Mouse (Mus musculus): ENCODE measurements around the gene B4galt2. TPM values are rescaled to one million over a fixed set of nuclear protein-coding genes. Genes with fewer than 3 reads are reported as not detected.

B4galt2 gene
- total RNA-seq, 2 experiments from 2014 or later, result 60.4 to 65.2 TPM

DNA sequence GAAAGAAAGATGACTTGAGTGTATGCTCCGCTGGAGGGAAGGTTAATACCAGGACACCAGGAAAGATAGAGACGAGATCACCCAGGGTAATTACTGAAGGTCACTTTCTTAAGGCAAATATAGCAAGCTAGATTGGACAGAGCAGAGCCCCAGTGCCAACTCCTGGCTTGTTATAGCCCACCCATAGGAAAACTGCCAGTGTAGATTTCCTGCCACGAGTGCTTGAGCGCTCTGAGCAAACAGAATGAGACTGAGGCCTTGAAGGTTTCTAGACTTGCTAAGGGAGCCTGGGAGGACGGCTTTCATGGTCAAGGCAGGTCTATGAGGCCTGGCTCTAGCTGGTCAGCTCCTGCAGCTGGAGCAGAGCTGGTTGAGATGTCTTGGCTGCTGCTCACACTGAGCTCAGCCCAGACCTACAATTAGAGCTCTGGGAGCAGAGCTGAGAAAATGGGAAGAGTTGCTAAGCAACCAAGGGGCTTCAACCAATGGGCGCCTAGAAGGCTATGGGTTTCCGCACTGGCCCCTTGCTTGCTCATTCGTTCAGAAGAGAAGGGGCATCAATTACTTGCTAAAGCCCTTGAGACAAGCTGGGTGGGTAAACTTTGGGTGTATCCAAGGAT lies 25.7 kb upstream of the B4galt2 start:
- no peak for DNase-seq (ENCODE audit: low spot score in 2 of 2)

DNA sequence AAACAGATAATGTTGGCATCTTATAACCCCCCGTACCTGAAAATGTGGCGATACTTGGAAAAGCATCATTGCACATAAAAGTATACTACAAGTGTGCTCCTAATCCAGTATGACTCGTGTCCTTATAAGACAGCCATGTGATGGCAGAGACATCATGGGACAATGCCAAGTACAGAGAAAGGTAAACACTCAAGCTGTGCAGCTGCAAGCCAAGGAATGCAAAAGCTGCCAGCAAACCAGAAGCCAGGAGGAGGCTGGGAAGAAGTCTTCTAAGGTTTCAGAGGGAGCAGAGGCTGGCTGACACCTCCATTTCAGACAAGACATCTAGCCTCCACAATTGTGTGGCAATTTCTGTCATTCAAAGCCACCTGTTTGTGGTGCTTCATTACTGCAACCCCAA lies 22.9 kb upstream of the B4galt2 start:
- no peak for DNase-seq (ENCODE audit: low spot score in 2 of 2)

GRCm38 (mm10) chr4:117904761-117905160 lies 21.5 kb upstream of the B4galt2 start:
- DNase-seq (ENCODE audit: low spot score in 2 of 2), result no peak

GRCm38 (mm10) chr4:117904094-117904493 lies 20.8 kb upstream of the B4galt2 start:
- peak; percentile 62 to 78 for DNase-seq (ENCODE audit: low spot score in 2 of 2)

DNA sequence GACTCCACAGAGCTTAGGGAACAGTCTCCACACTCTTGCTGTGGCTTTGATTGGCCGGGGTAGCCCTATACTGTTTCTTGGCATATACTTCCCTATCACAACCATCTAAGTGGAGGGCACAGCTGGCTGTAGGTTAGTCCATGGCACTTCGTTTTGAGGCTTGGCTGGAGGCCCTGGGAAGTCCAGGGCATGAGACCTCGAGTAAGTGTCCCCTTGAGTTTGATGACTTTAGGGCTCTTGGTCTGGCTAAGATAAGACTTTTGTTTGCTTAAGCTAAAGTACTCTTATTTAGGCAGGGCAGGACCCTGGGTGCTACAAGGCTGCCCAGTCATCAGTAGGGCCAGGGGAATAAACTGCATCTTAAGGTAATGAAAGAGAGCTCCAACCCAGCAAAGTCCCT lies 14.8 kb upstream of the B4galt2 start:
- DNase-seq (ENCODE audit: low spot score in 2 of 2), result no peak

GRCm38 (mm10) chr4:117896031-117896430 lies 12.7 kb upstream of the B4galt2 start:
- no peak for DNase-seq (ENCODE audit: low spot score in 2 of 2)

DNA sequence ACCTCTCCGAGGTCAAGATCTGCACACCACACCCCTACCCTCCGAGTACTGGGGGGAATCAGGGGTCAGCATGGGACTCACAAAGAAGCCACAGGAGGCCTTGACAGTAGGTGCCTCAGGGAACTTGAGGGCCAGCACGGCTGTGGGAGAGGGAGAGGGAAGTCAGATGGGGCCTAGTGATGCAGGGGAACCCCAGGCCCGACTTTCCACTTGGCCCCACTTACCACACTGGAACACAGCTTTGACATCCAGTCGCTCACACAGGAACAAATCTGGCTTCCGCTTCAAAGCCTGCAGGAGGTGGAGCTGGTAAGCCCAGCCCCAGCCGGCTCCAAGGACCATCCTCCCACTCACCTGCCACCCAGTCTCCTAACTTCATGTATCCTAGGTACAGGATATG lies 12.1 kb upstream of the B4galt2 start:
- no peak for DNase-seq (ENCODE audit: low spot score in 2 of 2)

GRCm38 (mm10) chr4:117894601-117895000 lies 11.3 kb upstream of the B4galt2 start:
- DNase-seq (ENCODE audit: low spot score in 2 of 2), result no peak

GRCm38 (mm10) chr4:117893376-117893775 lies 10.1 kb upstream of the B4galt2 start:
- no peak for DNase-seq (ENCODE audit: low spot score in 2 of 2)

GRCm38 (mm10) chr4:117891738-117892161 lies 8.5 kb upstream of the B4galt2 start, which contains the start of gene Dph2:
Gene Dph2 (minus strand): TSS chr4:117892032.
- peak; percentile 77 to 91 for DNase-seq (ENCODE audit: low spot score in 2 of 2)

GRCm38 (mm10) chr4:117890750-117891149 lies 7.5 kb upstream of the B4galt2 start:
- DNase-seq (ENCODE audit: low spot score in 2 of 2), result no peak

GRCm38 (mm10) chr4:117890031-117890430 lies 6.7 kb upstream of the B4galt2 start:
- DNase-seq (ENCODE audit: low spot score in 2 of 2), result no peak

- DNase-seq (ENCODE audit: low spot score in 2 of 2), result no peak
Observed at GRCm38 (mm10) chr4:117889471-117889870, 6.2 kb upstream of the B4galt2 start.

- no peak for DNase-seq (ENCODE audit: low spot score in 2 of 2)
Observed at GRCm38 (mm10) chr4:117887920-117888319, 4.6 kb upstream of the B4galt2 start.

- peak; percentile 93 to 96 for DNase-seq (ENCODE audit: low spot score in 2 of 2)
Observed at GRCm38 (mm10) chr4:117887133-117887532, 3.8 kb upstream of the B4galt2 start, which contains the start of gene Atp6v0b. Gene Atp6v0b (minus strand): TSS chr4:117887333.

DNA sequence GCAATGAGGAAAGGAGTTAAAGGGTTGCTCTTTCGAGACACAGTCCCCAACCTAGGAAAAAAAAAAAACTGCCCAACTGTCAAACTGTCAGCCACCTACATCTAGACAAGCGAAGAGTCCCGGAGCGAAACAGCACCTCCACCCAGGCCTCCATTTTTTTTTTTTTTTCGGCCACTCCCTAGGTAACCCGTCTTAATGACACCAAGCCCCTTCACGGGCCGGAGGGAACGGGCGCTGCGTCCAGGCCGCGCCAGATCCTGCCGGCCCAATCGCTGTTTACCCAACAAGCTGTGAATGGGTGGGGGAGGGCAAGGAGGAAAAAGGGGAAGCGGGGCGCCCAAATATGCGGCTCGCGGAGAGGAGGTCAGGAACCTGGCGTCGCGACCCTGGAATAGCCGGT lies 3.4 kb upstream of the B4galt2 start:
- no peak for DNase-seq (ENCODE audit: low spot score in 2 of 2)

DNA sequence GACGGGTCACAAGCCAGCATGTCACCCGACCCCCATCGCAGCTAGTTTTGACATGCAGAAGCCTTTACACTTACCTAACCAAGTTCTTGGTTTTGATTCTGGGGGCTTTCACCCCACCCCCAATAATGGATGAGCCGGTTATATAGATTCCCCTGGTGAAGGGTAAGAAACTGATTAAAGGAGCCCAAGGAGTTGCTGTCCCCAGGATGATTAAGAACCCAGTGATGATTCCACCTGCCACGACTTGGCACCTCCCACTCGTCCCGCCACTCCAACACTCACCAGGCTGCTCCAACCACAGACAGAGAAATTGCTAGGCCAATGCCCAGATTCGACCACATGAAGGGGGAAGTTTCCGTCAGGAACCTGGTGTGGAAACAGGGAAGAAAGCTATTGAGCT lies 2.7 kb upstream of the B4galt2 start:
- no peak for DNase-seq (ENCODE audit: low spot score in 2 of 2)

- DNase-seq (ENCODE audit: low spot score in 2 of 2), result no peak
Observed at GRCm38 (mm10) chr4:117885093-117885492, 1.8 kb upstream of the B4galt2 start.

DNA sequence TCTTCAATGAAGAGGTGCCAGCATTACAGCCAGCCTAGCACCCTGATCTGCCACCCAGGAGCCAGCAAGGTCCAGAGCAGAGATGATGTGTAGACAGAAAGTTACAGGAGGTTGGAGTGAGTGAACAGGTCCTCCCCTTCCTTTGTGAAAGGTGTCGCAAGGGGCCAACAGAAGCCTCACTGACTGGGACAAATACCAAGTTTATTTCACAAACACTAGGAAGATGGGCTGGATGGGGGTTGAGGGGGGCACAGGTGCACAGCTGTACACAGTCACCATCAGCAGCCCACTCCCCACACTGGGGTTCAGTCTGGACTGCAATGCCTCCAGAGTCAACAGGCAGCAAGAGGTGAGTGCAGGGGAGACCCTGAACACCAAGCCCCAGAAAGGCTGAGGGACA lies 859 bp upstream of the B4galt2 start:
- no peak for DNase-seq (ENCODE audit: low spot score in 2 of 2)

DNA sequence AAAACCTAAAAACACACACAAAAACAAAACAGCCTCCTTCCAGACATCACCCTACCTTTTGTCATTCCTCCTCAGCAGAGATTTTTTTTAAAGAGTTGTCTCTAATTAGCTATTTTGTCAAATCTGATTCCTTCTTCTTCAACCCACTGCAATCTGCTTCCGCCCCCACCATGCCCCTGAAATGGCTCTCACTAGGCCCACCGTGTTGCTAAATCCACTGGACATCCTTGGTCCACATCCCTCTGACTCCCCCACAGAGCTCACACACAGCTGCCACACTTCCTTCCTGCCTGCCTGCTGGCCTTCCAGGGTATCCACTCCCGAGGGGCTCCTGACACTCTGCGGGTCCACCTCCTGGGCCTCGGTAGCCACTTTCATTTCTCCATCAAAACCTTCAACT lies 4.6 kb downstream of the B4galt2 start:
- DNase-seq (ENCODE audit: low spot score in 2 of 2), result no peak

DNA sequence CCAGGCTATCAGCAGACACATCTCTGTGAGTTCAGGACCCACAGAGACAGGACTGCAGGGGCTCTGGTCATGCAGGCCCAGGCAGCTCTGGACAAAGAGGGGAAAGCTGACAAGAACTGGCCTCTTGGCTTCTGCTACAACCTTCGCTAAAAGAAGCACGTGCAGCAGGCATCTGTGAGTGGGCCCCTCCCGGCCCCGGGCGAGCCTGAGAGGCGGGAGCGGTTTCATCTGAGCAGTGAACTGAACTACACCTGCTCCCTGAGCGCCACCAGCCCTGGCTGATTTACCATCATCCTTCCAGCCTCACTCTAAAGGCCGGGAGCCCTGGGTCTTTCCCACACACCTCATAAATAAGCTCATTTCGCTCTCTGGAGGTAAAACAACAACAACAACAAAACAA lies 5.0 kb downstream of the B4galt2 start:
- no peak for DNase-seq (ENCODE audit: low spot score in 2 of 2)

DNA sequence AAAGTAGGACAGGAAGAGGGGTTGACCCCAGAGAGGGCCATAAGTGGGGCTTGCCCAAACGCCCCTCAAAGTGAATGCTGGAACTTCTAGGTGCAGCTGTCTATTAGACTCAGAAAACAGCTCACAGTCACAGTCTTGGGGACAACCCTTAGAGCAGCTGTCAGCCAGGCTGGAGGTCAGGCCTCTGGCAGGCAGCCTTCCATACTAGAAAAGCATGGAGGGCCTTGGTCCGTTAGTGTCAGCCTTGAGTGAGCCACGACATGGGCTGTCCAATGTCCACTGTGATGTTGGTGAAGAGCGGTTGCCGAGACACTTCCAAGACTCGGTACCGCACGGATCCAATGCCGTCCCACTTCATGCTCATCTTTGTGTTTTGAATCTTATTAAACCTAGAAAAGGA lies 9.7 kb downstream of the B4galt2 start:
- no peak for DNase-seq (ENCODE audit: low spot score in 2 of 2)

- DNase-seq (ENCODE audit: low spot score in 2 of 2), result no peak
Observed at GRCm38 (mm10) chr4:117872471-117872886, 10.8 kb downstream of the B4galt2 start, which contains the start of gene Ccdc24. Gene Ccdc24 (minus strand): TSS chr4:117872557.

All from layer of hippocampus, adult 18-20 months (tissue).